Mouse (Mus musculus) bone marrow macrophage, adult 2 months (primary cell): ENCODE results near the gene Ikzf1.

ENCODE experiments used
- CTCF ChIP-seq: IDR thresholded peaks from 2 replicates; pipeline ENCODE4 v1.5.1; 2012; ENCODE audit warnings: low read depth, mild to moderate bottlenecking, low read length, moderate library complexity
- POLR2A ChIP-seq: IDR thresholded peaks from 2 replicates; pipeline ENCODE4 v1.6.1; 2012; ENCODE audit warnings: mild to moderate bottlenecking, low read depth, low read length, borderline replicate concordance

DNA sequence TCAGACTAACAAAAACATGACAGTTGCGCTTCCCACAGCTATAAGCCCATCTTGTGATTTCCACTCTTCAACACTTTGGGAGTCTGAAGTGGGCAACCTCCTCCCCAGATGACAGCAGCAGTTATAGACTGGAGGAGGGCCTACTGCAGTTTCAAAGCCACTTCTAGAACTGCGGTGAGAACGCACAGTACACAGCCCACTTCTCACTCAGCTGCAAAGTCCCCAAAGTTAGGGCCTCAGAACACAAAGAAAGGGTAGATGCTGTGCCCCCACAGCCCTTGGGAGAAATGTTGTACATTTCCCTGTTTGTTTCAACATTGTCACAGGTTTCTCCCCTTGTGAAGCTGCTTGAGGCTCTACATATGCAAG lies 16.9 kb upstream of the Ikzf1 start:
- TF ChIP-seq CTCF (no peak), POLR2A (no peak)
